Mouse (Mus musculus): ENCODE measurements around the gene Terf2. TPM values are rescaled to one million over a fixed set of nuclear protein-coding genes. Genes with fewer than 3 reads are reported as not detected.
"Not testable (repeated sequence)": the region's sequence is repeated elsewhere in the genome, so short reads cannot be mapped to it uniquely, and the experiment has no call there.

Terf2 gene
- polyA plus RNA-seq, 1 experiment: 16.2 TPM

GRCm38 (mm10) chr8:107045478-107045877 is 50.9 kb downstream of the Terf2 start:
- no peaks in the 10 kb centered on the region for H3K27me3 ChIP-seq (replicated peaks)
- H3K36me3 ChIP-seq (replicated peaks; ENCODE audit: low read length): peaks cover 79% of the 10 kb centered on the region
- H3K4me3 ChIP-seq (replicated peaks): no peak overlapping the region
- no peaks in the 10 kb centered on the region for H3K9me3 ChIP-seq
- TF ChIP-seq FLI1 (IDR thresholded peaks at IDR 0.05; ENCODE audit: low read length) (no peak), GATA1 (IDR thresholded peaks at IDR 0.05; ENCODE audit: borderline replicate concordance, low read length) (no peak)
- H3K4me1 ChIP-seq: peaks cover 45% of the 10 kb centered on the region

- Histone ChIP-seq H3K9me3 (no peaks in the 10 kb centered on the region), H3K27me3 (replicated peaks) (no peaks in the 10 kb centered on the region), H3K4me3 (replicated peaks) (no peak overlapping the region), H3K4me1 (peaks cover 28% of the 10 kb centered on the region), H3K36me3 (replicated peaks; ENCODE audit: low read length) (peaks cover 89% of the 10 kb centered on the region)
- TF ChIP-seq GATA1 (IDR thresholded peaks at IDR 0.05; ENCODE audit: borderline replicate concordance, low read length): no peak
- no peak for TF ChIP-seq FLI1 (IDR thresholded peaks at IDR 0.05; ENCODE audit: low read length)
Measured at GRCm38 (mm10) chr8:107040632-107041031, 55.7 kb downstream of the Terf2 start.

- peaks cover 63% of the 10 kb centered on the region for H3K36me3 ChIP-seq (replicated peaks; ENCODE audit: low read length)
- TF ChIP-seq GATA1 (IDR thresholded peaks at IDR 0.05; ENCODE audit: borderline replicate concordance, low read length) (no peak), FLI1 (IDR thresholded peaks at IDR 0.05; ENCODE audit: low read length) (no peak)
- H3K4me3 ChIP-seq (replicated peaks): peak overlapping the region; percentile 53
- no peaks in the 10 kb centered on the region for H3K9me3 ChIP-seq
- peaks cover 45% of the 10 kb centered on the region for H3K4me1 ChIP-seq
- no peaks in the 10 kb centered on the region for H3K27me3 ChIP-seq (replicated peaks)
Measured at GRCm38 (mm10) chr8:107036626-107037025, 59.7 kb downstream of the Terf2 start.

- H3K9me3 ChIP-seq: no peaks in the 10 kb centered on the region
- no peaks in the 10 kb centered on the region for H3K27me3 ChIP-seq (replicated peaks)
- H3K4me1 ChIP-seq: peaks cover 43% of the 10 kb centered on the region
- H3K4me3 ChIP-seq (replicated peaks): peak overlapping the region; percentile 50
- peaks cover 53% of the 10 kb centered on the region for H3K36me3 ChIP-seq (replicated peaks; ENCODE audit: low read length)
- TF ChIP-seq FLI1 (IDR thresholded peaks at IDR 0.05; ENCODE audit: low read length) (no peak), GATA1 (IDR thresholded peaks at IDR 0.05; ENCODE audit: borderline replicate concordance, low read length) (no peak)
Measured at GRCm38 (mm10) chr8:107035641-107036040, 60.7 kb downstream of the Terf2 start.

GRCm38 (mm10) chr8:107033609-107034008 is 62.7 kb downstream of the Terf2 start:
- H3K4me3 ChIP-seq (replicated peaks); H3K9me3 ChIP-seq; H3K27me3 ChIP-seq (replicated peaks): not testable (repeated sequence)
- peaks cover 34% of the 10 kb centered on the region for H3K36me3 ChIP-seq (replicated peaks; ENCODE audit: low read length)
- H3K4me1 ChIP-seq: peaks cover 59% of the 10 kb centered on the region

GRCm38 (mm10) chr8:107031577-107032090 is 64.7 kb downstream of the Terf2 start:
- Histone ChIP-seq H3K4me1 (peaks cover 62% of the 10 kb centered on the region), H3K36me3 (replicated peaks; ENCODE audit: low read length) (peaks cover 24% of the 10 kb centered on the region), H3K9me3 (no peaks in the 10 kb centered on the region), H3K4me3 (replicated peaks) (peak overlapping the region; percentile 93), H3K27me3 (replicated peaks) (no peaks in the 10 kb centered on the region)
- TF ChIP-seq GATA1 (IDR thresholded peaks at IDR 0.05; ENCODE audit: borderline replicate concordance, low read length) (no peak), FLI1 (IDR thresholded peaks at IDR 0.05; ENCODE audit: low read length) (no peak)

GRCm38 (mm10) chr8:107030650-107031576 is 65.4 kb downstream of the Terf2 start, which contains the start of gene Vps4a:
Gene Vps4a, plus strand, starts transcription at chr8:107031222.
- H3K36me3 ChIP-seq (replicated peaks; ENCODE audit: low read length): peaks cover 17% of the 10 kb centered on the region
- H3K9me3 ChIP-seq: no peaks in the 10 kb centered on the region
- no peaks in the 10 kb centered on the region for H3K27me3 ChIP-seq (replicated peaks)
- H3K4me1 ChIP-seq: peaks cover 55% of the 10 kb centered on the region
- H3K4me3 ChIP-seq (replicated peaks): peak within 1 kb of the TSS; percentile 93
- TF ChIP-seq GATA1 (IDR thresholded peaks at IDR 0.05; ENCODE audit: borderline replicate concordance, low read length) (no peak), FLI1 (IDR thresholded peaks at IDR 0.05; ENCODE audit: low read length) (no peak)

GRCm38 (mm10) chr8:107030058-107030457 is 66.3 kb downstream of the Terf2 start:
- Histone ChIP-seq H3K4me1 (peaks cover 46% of the 10 kb centered on the region), H3K4me3 (replicated peaks) (peak overlapping the region; percentile 2), H3K9me3 (no peaks in the 10 kb centered on the region), H3K36me3 (replicated peaks; ENCODE audit: low read length) (peaks cover 9% of the 10 kb centered on the region), H3K27me3 (replicated peaks) (peaks cover 2% of the 10 kb centered on the region)
- TF ChIP-seq GATA1 (IDR thresholded peaks at IDR 0.05; ENCODE audit: borderline replicate concordance, low read length) (no peak; the same call in 2 of the 3 replicates), FLI1 (IDR thresholded peaks at IDR 0.05; ENCODE audit: low read length) (no peak)

GRCm38 (mm10) chr8:107029310-107029709 is 67.0 kb downstream of the Terf2 start:
- TF ChIP-seq GATA1 (IDR thresholded peaks at IDR 0.05; ENCODE audit: borderline replicate concordance, low read length) (no peak), FLI1 (IDR thresholded peaks at IDR 0.05; ENCODE audit: low read length) (no peak)
- Histone ChIP-seq H3K27me3 (replicated peaks) (peaks cover 2% of the 10 kb centered on the region), H3K4me3 (replicated peaks) (no peak overlapping the region)

GRCm38 (mm10) chr8:107023479-107023878 is 72.9 kb downstream of the Terf2 start:
- TF ChIP-seq GATA1 (IDR thresholded peaks at IDR 0.05; ENCODE audit: borderline replicate concordance, low read length): no peak
- TF ChIP-seq FLI1 (IDR thresholded peaks at IDR 0.05; ENCODE audit: low read length): no peak
- Histone ChIP-seq H3K4me3 (replicated peaks) (no peak overlapping the region), H3K9me3 (no peaks in the 10 kb centered on the region), H3K27me3 (replicated peaks) (peaks cover 34% of the 10 kb centered on the region), H3K4me1 (peaks cover 7% of the 10 kb centered on the region), H3K36me3 (replicated peaks; ENCODE audit: low read length) (no peaks in the 10 kb centered on the region)

More at GRCm38 (mm10) chr8:107029310-107029709, 67.0 kb downstream of the Terf2 start:
- Histone ChIP-seq H3K9me3 (no peaks in the 10 kb centered on the region), H3K36me3 (replicated peaks; ENCODE audit: low read length) (peaks cover 6% of the 10 kb centered on the region), H3K4me1 (peaks cover 46% of the 10 kb centered on the region)

Other genes with a start within 250 kb of the Terf2 start
- gene Has3, start 226.3 kb downstream of the Terf2 start, polyA plus RNA-seq (2012; ENCODE audit: insufficient read depth, low replicate concordance): not detected in 2 replicates
- gene Utp4, start 202.9 kb downstream of the Terf2 start, polyA plus RNA-seq (2012; ENCODE audit: insufficient read depth, low replicate concordance): 1.5 and 3.0 TPM in 2 replicates
- 0.37 and 0.63 TPM in 2 replicates for gene Sntb2, start 160.8 kb downstream of the Terf2 start, polyA plus RNA-seq (2012; ENCODE audit: insufficient read depth, low replicate concordance)
- 4.1 and 12.0 TPM in 2 replicates for gene Vps4a, start 65.3 kb downstream of the Terf2 start, polyA plus RNA-seq (2012; ENCODE audit: insufficient read depth, low replicate concordance)
- 7.9 and 8.3 TPM in 2 replicates for gene Pdf, start 47.9 kb downstream of the Terf2 start, polyA plus RNA-seq (2012; ENCODE audit: insufficient read depth, low replicate concordance)
- gene Cog8, start 39.9 kb downstream of the Terf2 start, polyA plus RNA-seq (2012; ENCODE audit: insufficient read depth, low replicate concordance): 9.2 and 18.5 TPM in 2 replicates
- gene Nip7, start 39.7 kb downstream of the Terf2 start, polyA plus RNA-seq (2012; ENCODE audit: insufficient read depth, low replicate concordance): 4.2 and 5.3 TPM in 2 replicates
- not detected in 2 replicates for gene Tmed6, start 30.9 kb downstream of the Terf2 start, polyA plus RNA-seq (2012; ENCODE audit: insufficient read depth, low replicate concordance)
- gene Cyb5b, start 54.1 kb upstream of the Terf2 start, polyA plus RNA-seq (2012; ENCODE audit: insufficient read depth, low replicate concordance): 2.0 and 13.0 TPM in 2 replicates
- 0.41 and 0.71 TPM in 2 replicates for gene Nfat5, start 196.9 kb upstream of the Terf2 start, polyA plus RNA-seq (2012; ENCODE audit: insufficient read depth, low replicate concordance)